Mouse (Mus musculus) intestine, postnatal 0 days (tissue): Measurements from ENCODE around the gene Sept6. TPM values are rescaled to one million over a fixed set of nuclear protein-coding genes. Genes with fewer than 3 reads are reported as not detected.

Experiments
- ATAC-seq: fragments of 200-750 bp; cut with Nextera tagmentation; 2 replicates; pipeline ENCODE4 v1.8.0; 2017; ENCODE audit warnings: mild to moderate bottlenecking, moderate TSS enrichment, moderate library complexity
- H3K27ac ChIP-seq: fragments of 300-500 bp; sonication (generic); 2 replicates; pipeline ENCODE4 v1.5.1; 2014; ENCODE audit warnings: mild to moderate bottlenecking, low read depth, low read length, moderate library complexity
- H3K27me3 ChIP-seq: fragments of 300-500 bp; sonication (generic); replicated peaks from 2 replicates; pipeline ENCODE4 v1.6.1; 2014; ENCODE audit warnings: low read length, mixed read lengths; ENCODE audit not compliant: control insufficient read depth, insufficient read depth
- H3K36me3 ChIP-seq: fragments of 300-500 bp; sonication (generic); 2 replicates; pipeline ENCODE4 v1.6.1; 2014; ENCODE audit warnings: mild to moderate bottlenecking, moderate library complexity; ENCODE audit not compliant: control insufficient read depth, insufficient read depth
- H3K4me1 ChIP-seq: fragments of 300-500 bp; sonication (generic); replicated peaks from 2 replicates; pipeline ENCODE4 v1.6.1; 2014; ENCODE audit warnings: antibody characterized with exemption, low read length, mixed read lengths; ENCODE audit not compliant: control insufficient read depth, insufficient read depth
- H3K4me2 ChIP-seq: fragments of 300-500 bp; sonication (generic); replicated peaks from 2 replicates; pipeline ENCODE4 v1.6.1; 2014; ENCODE audit warnings: low read depth, mild to moderate bottlenecking, moderate library complexity
- H3K4me3 ChIP-seq: fragments of 300-500 bp; sonication (generic); 2 replicates; pipeline ENCODE4 v1.5.1; 2014; ENCODE audit warnings: low read depth, low read length
- H3K9ac ChIP-seq: fragments of 300-500 bp; sonication (generic); 2 replicates; pipeline ENCODE4 v1.6.1; 2014; ENCODE audit warnings: mild to moderate bottlenecking, low read depth, low read length
- H3K9me3 ChIP-seq: fragments of 300-500 bp; sonication (generic); 2 replicates; pipeline ENCODE4 v1.6.1; 2016; ENCODE audit warnings: mixed run types; ENCODE audit not compliant: control insufficient read depth
- CTCF ChIP-seq: sonication (generic); IDR thresholded peaks from 2 replicates; pipeline ENCODE4 v1.5.1; 2016; ENCODE audit warnings: low read depth, mild to moderate bottlenecking, control low read depth, antibody characterized with exemption, moderate library complexity
- WGBS: fragments of 180-500 bp; shearing (Covaris S2); extraction: QIAGEN DNeasy Blood & Tissue Kit; methylation state at CpG from one replicate; pipeline ENCODE4 v1.1.7; 2014; 5-methylcytosine and 5-hydroxymethylcytosine counted together
- polyA plus RNA-seq: library from polyadenylated mRNA; unstranded; fragments of >200 nt; fragmentation: Nextera tagmentation; extraction: Ambion mirVana; gene quantifications from 2 replicates; pipeline ENCODE4 v1.2.1, GENCODE M21; 2015

Gene Sept6
- polyA plus RNA-seq, 1 experiment from 2014 or later: 5.7 TPM

- Histone ChIP-seq H3K36me3 (no peaks in the 10 kb centered on the region), H3K4me2 (no peak overlapping the region), H3K9me3 (no peaks in the 10 kb centered on the region), H3K4me1 (no peaks in the 10 kb centered on the region), H3K27me3 (no peaks in the 10 kb centered on the region), H3K27ac (no peak overlapping the region), H3K9ac (no peak overlapping the region), H3K4me3 (no peak overlapping the region)
- ATAC-seq: no peak
- no peak for TF ChIP-seq CTCF
- WGBS: 71% methylated on average over 1 of the region's 1 CpGs
Measured at GRCm38 (mm10) chrX:36917749-36918148, 73.8 kb downstream of the Sept6 start.

GRCm38 (mm10) chrX:36911343-36911742, 80.3 kb downstream of the Sept6 start:
- Histone ChIP-seq H3K27ac (no peak overlapping the region), H3K4me3 (no peak overlapping the region), H3K9me3 (no peaks in the 10 kb centered on the region), H3K36me3 (no peaks in the 10 kb centered on the region), H3K27me3 (no peaks in the 10 kb centered on the region), H3K4me1 (no peaks in the 10 kb centered on the region), H3K4me2 (no peak overlapping the region), H3K9ac (no peak overlapping the region)
- peak; percentile 75 for TF ChIP-seq CTCF
- WGBS: 47% methylated on average over 12 of the region's 12 CpGs
- ATAC-seq: no peak

- no peak overlapping the region for H3K27ac ChIP-seq
- 39% methylated on average over 5 of the region's 5 CpGs for WGBS
Measured at GRCm38 (mm10) chrX:36906539-36906938, 85.1 kb downstream of the Sept6 start.

GRCm38 (mm10) chrX:36903115-36903768, 88.4 kb downstream of the Sept6 start:
- peak; percentile 17; the same call in 1 of the 2 replicates for TF ChIP-seq CTCF
- Histone ChIP-seq H3K9me3 (no peaks in the 10 kb centered on the region), H3K27me3 (no peaks in the 10 kb centered on the region), H3K9ac (peak overlapping the region; percentile 46), H3K27ac (peak overlapping the region; percentile 23; the same call in 1 of the 2 replicates), H3K4me2 (peak overlapping the region; percentile 76), H3K4me1 (no peaks in the 10 kb centered on the region), H3K4me3 (peak overlapping the region; percentile 47), H3K36me3 (no peaks in the 10 kb centered on the region)
- peak; percentile 89 for ATAC-seq
- 17% methylated on average over 31 of the region's 32 CpGs for WGBS

More at GRCm38 (mm10) chrX:36906539-36906938, 85.1 kb downstream of the Sept6 start:
- Histone ChIP-seq H3K36me3 (no peaks in the 10 kb centered on the region), H3K27me3 (no peaks in the 10 kb centered on the region), H3K9me3 (no peaks in the 10 kb centered on the region), H3K4me2 (no peak overlapping the region), H3K4me1 (no peaks in the 10 kb centered on the region), H3K4me3 (no peak overlapping the region), H3K9ac (no peak overlapping the region)
- peak; percentile 49 for TF ChIP-seq CTCF
- ATAC-seq: no peak

- Histone ChIP-seq H3K4me1 (no peaks in the 10 kb centered on the region), H3K36me3 (no peaks in the 10 kb centered on the region), H3K27ac (peak within 1 kb of the TSS; percentile 23; the same call in 1 of the 2 replicates), H3K4me2 (peak within 1 kb of the TSS; percentile 76), H3K9ac (peak within 1 kb of the TSS; percentile 46), H3K4me3 (peak within 1 kb of the TSS; percentile 47), H3K27me3 (no peaks in the 10 kb centered on the region), H3K9me3 (no peaks in the 10 kb centered on the region)
- no peak for TF ChIP-seq CTCF
- peak; percentile 57 for ATAC-seq
- WGBS: 25% methylated on average over 33 of the region's 47 CpGs
Measured at GRCm38 (mm10) chrX:36902321-36903114, 89.1 kb downstream of the Sept6 start, which contains the start of gene Nkrf. Gene Nkrf, minus strand, starts transcription at chrX:36902899.

- H3K27ac ChIP-seq: no peak overlapping the region
- no peak for TF ChIP-seq CTCF
- no peak for ATAC-seq
- H3K9ac ChIP-seq: no peak overlapping the region
- no peak overlapping the region for H3K4me3 ChIP-seq
- H3K36me3 ChIP-seq: no peaks in the 10 kb centered on the region
- H3K4me2 ChIP-seq: peak overlapping the region; percentile 76
- H3K9me3 ChIP-seq: no peaks in the 10 kb centered on the region
- 39% methylated on average over 3 of the region's 3 CpGs for WGBS
- H3K27me3 ChIP-seq: no peaks in the 10 kb centered on the region
- H3K4me1 ChIP-seq: no peaks in the 10 kb centered on the region
Measured at GRCm38 (mm10) chrX:36901655-36902054, 89.9 kb downstream of the Sept6 start.
